Mouse (Mus musculus) retina, adult 2 months (tissue): ENCODE measurements around the gene Hmg20b.

Experiments used
- DNase-seq: peaks from one replicate; pipeline ENCODE4 v3.0.0-alpha.2; 2012; ENCODE audit warnings: low read depth, low spot score

The Hmg20b gene

GRCm38 (mm10) chr10:81378553-81379182, 28.4 kb upstream of the Hmg20b start:
- peak; percentile 100 for DNase-seq

GRCm38 (mm10) chr10:81377793-81378552, 27.7 kb upstream of the Hmg20b start, which contains the start of gene Fzr1:
Gene Fzr1 (minus strand): TSS chr10:81378516.
- DNase-seq, result no peak

- DNase-seq, result no peak
These were observed 27.0 kb upstream of the Hmg20b start for GRCm38 (mm10) chr10:81377362-81377664.

- DNase-seq, result no peak
These were observed 26.5 kb upstream of the Hmg20b start for GRCm38 (mm10) chr10:81376561-81377361.

GRCm38 (mm10) chr10:81375322-81375721, 25.0 kb upstream of the Hmg20b start:
- no peak for DNase-seq

- DNase-seq, result no peak
These were observed 16.9 kb upstream of the Hmg20b start for GRCm38 (mm10) chr10:81367207-81367495.

GRCm38 (mm10) chr10:81366477-81367206, 16.4 kb upstream of the Hmg20b start:
- DNase-seq, result no peak

- no peak for DNase-seq
These were observed 15.6 kb upstream of the Hmg20b start, which contains the start of gene 4930404N11Rik for GRCm38 (mm10) chr10:81365672-81366476. Gene 4930404N11Rik (minus strand): TSS chr10:81365816.

GRCm38 (mm10) chr10:81365073-81365472, 14.8 kb upstream of the Hmg20b start:
- DNase-seq, result no peak

GRCm38 (mm10) chr10:81364666-81365065, 14.4 kb upstream of the Hmg20b start:
- DNase-seq, result no peak

GRCm38 (mm10) chr10:81363436-81364346, 13.4 kb upstream of the Hmg20b start:
- no peak for DNase-seq

- no peak for DNase-seq
These were observed 12.2 kb upstream of the Hmg20b start for GRCm38 (mm10) chr10:81362336-81362949.

- no peak for DNase-seq
These were observed 10.4 kb upstream of the Hmg20b start for GRCm38 (mm10) chr10:81360721-81361120.

GRCm38 (mm10) chr10:81358841-81359240, 8.6 kb upstream of the Hmg20b start:
- no peak for DNase-seq

- DNase-seq, result no peak
These were observed 7.9 kb upstream of the Hmg20b start for GRCm38 (mm10) chr10:81358209-81358608.

- peak; percentile 62 for DNase-seq
These were observed 6.9 kb upstream of the Hmg20b start, which contains the start of gene Mfsd12 for GRCm38 (mm10) chr10:81356991-81357844. Gene Mfsd12 (plus strand): TSS chr10:81357491.

GRCm38 (mm10) chr10:81356352-81356990, 6.2 kb upstream of the Hmg20b start:
- no peak for DNase-seq

- DNase-seq, result no peak
These were observed 5.3 kb upstream of the Hmg20b start for GRCm38 (mm10) chr10:81355533-81355932.
